Mouse (Mus musculus) heart, embryonic 13.5 days (tissue): Measurements from ENCODE around the gene Atp5b. TPM values are rescaled to one million over a fixed set of nuclear protein-coding genes. Genes with fewer than 3 reads are reported as not detected.
A peak's percentile ranks its signal among the peaks of the same experiment; 100 is the strongest.

ENCODE experiments used
- microRNA counts: library from miRNA; unstranded; fragments of <30 nt; microRNA quantifications from one replicate; lab custom pipeline; 2016
- microRNA-seq: library from miRNA; unstranded; fragments of <30 nt; microRNA quantifications from one replicate; pipeline ENCODE4, GENCODE M21; 2016
- polyA plus RNA-seq: library from polyadenylated mRNA; unstranded; fragments of >200 nt; fragmentation: Nextera tagmentation; extraction: Ambion mirVana; gene quantifications from 2 replicates; pipeline ENCODE4 v1.2.1, GENCODE M21; 2015

The Atp5b gene
- polyA plus RNA-seq, 1 experiment from 2014 or later, result 4,907 TPM

MicroRNAs encoded within 50 kb of the gene (microRNA counts, 519-probe panel; counts per million panel counts)
- 209 counts per million, percentile 61 among the panel's probes with 10 or more counts for microRNA mmu-miR-677 (lab: Ali Mortazavi, UCI)

Small RNA genes within 50 kb of the gene (microRNA-seq; reads per million reads assigned to microRNA genes)
- 18.8 reads per million, percentile 34 among the genes with 10 or more reads in this experiment for gene Mir677

Other genes with a start within 250 kb of the Atp5b start
- gene Rdh19, start 233.3 kb upstream of the Atp5b start, polyA plus RNA-seq, result not detected in 2 replicates
- gene Rdh16f2, start 216.8 kb upstream of the Atp5b start, polyA plus RNA-seq, result not detected in 2 replicates
- gene Rdh7, start 194.5 kb upstream of the Atp5b start, polyA plus RNA-seq, result not detected in 2 replicates
- not detected in 2 replicates for gene Sdr9c7, start 184.8 kb upstream of the Atp5b start, polyA plus RNA-seq
- not detected in 2 replicates for gene Hsd17b6, start 75.7 kb upstream of the Atp5b start, polyA plus RNA-seq
- 50.5 and 53.2 TPM in 2 replicates for gene Prim1, start 68.1 kb upstream of the Atp5b start, polyA plus RNA-seq
- gene Naca, start 47.7 kb upstream of the Atp5b start, polyA plus RNA-seq, result 540 TPM in 2 replicates
- 301 and 338 TPM in 2 replicates for gene Ptges3, start 24.3 kb upstream of the Atp5b start, polyA plus RNA-seq
- gene Baz2a, start 8.3 kb downstream of the Atp5b start, polyA plus RNA-seq, result 7.4 and 8.0 TPM in 2 replicates
- gene Rbms2, start 97.0 kb downstream of the Atp5b start, polyA plus RNA-seq, result 35.4 and 37.3 TPM in 2 replicates
- 0.53 and 0.96 TPM in 2 replicates for gene Gls2, start 111.2 kb downstream of the Atp5b start, polyA plus RNA-seq
- gene Spryd4, start 128.5 kb downstream of the Atp5b start, polyA plus RNA-seq, result 40.7 and 40.8 TPM in 2 replicates
- not detected in 2 replicates for gene Mip, start 142.6 kb downstream of the Atp5b start, polyA plus RNA-seq
- 32.2 and 34.0 TPM in 2 replicates for gene Timeless, start 148.8 kb downstream of the Atp5b start, polyA plus RNA-seq
- 0.10 and 0.17 TPM in 2 replicates for gene Apon, start 170.8 kb downstream of the Atp5b start, polyA plus RNA-seq
- gene Apof, start 185.4 kb downstream of the Atp5b start, polyA plus RNA-seq, result 0.27 and 1.7 TPM in 2 replicates
- 9.7 and 9.8 TPM in 2 replicates for gene Stat2, start 187.3 kb downstream of the Atp5b start, polyA plus RNA-seq
- gene Il23a, start 215.5 kb downstream of the Atp5b start, polyA plus RNA-seq, result 1.8 and 2.6 TPM in 2 replicates
- gene Pan2, start 220.1 kb downstream of the Atp5b start, polyA plus RNA-seq, result 24.9 and 25.7 TPM in 2 replicates
- gene Cnpy2, start 239.2 kb downstream of the Atp5b start, polyA plus RNA-seq, result 193 and 228 TPM in 2 replicates